Mouse (Mus musculus) ovary, postnatal 14 days (tissue): ENCODE measurements around the gene Ccser1.

Source experiments
- DNase-seq: peaks from one replicate; pipeline ENCODE4 v3.0.0; 2022; ENCODE audit warnings: low spot score

Gene Ccser1

GRCm38 (mm10) chr6:61300441-61300840, 120.3 kb downstream of the Ccser1 start:
- DNase-seq = no peak

- DNase-seq = no peak
These were observed 120.9 kb downstream of the Ccser1 start for GRCm38 (mm10) chr6:61300975-61301374.

GRCm38 (mm10) chr6:61301631-61302030, 121.5 kb downstream of the Ccser1 start:
- DNase-seq = no peak

GRCm38 (mm10) chr6:61311324-61312091, 131.4 kb downstream of the Ccser1 start:
- DNase-seq = no peak

GRCm38 (mm10) chr6:61315884-61316601, 135.9 kb downstream of the Ccser1 start:
- DNase-seq = peak; percentile 17

DNA sequence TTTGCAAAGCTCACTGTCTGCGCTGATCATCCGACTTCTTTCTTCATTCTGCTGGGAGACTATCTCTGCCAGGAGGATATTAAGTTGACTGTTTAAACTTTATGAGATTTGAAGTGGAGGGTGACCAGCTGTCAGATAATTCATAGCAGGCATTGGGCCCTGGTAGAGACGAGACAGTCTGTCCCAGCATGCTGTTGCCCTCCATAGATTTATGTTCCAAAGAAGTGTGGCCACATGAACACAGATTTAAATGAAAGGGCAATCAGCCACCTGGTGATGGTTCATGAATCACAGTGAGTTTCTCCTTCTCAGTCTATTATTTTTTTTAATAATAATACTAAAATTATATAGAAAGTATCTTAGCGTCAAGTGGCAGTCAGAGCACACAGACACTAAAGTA, 140.7 kb downstream of the Ccser1 start:
- no peak for DNase-seq

GRCm38 (mm10) chr6:61322328-61322727, 142.2 kb downstream of the Ccser1 start:
- DNase-seq = no peak

- DNase-seq = no peak
These were observed 146.0 kb downstream of the Ccser1 start for GRCm38 (mm10) chr6:61326131-61326530.

DNA sequence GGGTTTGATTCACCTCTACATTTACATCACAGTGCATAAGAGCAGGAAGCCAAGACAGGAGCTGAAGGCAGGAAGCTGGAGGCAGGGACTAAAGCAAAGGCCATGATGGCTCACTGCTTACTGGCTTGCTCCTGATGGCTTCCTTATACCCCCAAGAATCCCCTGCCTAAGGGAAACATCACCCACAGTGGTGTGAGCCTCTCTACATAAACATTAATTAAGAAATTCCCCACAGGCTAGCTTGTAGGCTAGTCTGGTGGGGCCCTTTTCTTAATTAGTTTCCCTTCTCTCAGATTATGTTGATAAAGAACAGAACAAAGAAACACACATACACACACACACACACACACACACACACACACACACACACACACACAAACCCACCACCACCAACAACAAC, 148.9 kb downstream of the Ccser1 start:
- DNase-seq = no peak

DNA sequence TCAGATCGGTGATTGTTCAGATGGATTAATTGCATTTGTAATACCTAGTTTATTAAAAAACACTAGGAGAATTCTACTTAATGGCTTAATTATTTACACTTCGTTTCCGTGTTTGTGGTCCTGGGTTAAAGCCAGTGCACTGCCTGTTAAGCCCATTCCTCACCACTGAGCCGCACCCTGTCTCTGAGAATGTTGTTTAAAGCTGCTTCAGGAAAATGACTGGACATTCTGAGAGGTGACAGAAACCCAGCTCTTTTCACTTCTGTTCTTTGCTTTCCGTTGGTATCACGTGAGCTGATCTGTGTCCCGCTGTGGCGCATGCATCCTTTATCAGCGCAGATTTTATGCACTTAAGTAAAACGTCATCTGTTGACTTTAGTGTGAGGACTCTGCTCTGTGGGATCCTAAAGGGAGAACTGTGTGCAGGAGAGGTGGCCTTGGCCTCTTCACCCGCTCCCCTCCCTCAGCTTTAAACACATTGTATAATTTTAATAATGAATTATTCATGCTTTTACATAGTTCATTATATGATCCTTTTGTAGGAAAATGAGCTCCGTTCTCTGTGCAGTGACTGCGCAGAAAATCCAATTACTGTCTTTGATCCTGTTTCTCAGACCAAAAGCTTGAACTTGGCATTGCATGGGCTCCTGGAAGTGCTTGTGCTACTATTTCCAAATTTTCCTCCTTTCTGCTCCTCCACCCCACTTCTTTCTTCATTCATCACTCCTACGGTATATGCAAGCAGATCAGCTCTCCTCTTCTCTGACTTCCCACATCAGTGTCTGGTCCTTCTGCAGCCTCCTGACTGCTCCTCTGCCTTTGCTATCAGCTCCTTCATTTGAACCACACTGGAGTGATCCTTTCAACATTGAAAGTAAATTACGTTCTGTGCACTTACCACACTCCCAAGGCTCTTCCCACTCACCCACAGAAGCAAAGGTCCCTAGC, 149.7 kb downstream of the Ccser1 start:
- DNase-seq = no peak

DNA sequence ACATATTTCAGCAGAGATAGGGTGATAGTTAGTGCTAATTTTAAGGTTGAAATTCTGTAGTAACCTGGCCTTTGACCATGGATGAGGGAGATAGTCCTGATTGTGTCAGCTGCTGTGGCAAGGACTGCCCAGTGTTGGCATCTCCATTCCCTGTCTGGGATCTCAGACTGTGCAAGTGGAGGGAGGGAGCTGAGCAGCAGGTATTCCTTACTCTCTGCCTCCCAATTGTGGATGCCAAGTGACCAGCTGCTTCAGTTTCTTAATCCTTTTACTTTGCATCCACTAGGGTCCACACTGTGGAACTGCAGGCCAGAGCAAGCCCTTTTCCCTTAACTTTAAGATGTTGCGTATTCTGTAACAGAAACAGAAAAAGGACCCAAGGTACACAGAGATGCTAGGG, 154.3 kb downstream of the Ccser1 start:
- DNase-seq = no peak

DNA sequence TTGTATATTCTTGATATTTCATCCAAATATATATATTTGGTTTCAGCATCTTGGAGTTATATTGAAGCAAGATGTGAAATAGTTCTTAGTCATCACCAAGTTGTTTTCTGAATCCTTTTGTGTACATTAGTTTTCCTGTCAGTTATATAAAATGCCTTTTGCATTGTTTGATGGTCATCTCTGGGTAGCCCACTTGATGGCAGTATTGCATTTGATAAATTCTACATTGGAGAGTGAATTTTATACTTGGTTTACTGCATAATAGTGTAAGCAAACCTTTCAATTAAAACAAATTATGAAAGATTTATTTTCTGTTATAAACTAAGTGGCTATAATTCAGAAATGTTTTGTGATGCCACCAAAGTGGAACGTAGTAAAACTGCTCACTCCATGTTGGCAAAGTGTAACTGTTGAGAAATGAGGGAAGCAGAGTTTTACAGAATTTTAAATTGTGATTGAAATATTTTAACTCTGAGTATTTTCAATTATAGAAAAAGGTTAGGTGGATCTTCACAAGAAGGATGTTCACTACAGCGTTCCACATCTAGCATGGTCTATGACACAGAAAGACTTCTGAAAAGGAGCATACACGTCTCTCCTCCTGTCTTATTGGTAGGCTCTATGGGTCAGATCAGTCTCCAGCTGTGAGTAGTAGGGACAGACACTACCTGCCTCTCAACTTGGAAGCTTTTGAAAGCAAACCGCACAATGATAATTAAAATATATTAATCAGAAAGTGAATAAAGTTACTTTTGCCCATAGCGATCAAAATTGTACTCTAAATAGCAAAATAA, 167.1 kb downstream of the Ccser1 start:
- no peak for DNase-seq

- DNase-seq = no peak
These were observed 183.6 kb downstream of the Ccser1 start for GRCm38 (mm10) chr6:61363722-61364121.

DNA sequence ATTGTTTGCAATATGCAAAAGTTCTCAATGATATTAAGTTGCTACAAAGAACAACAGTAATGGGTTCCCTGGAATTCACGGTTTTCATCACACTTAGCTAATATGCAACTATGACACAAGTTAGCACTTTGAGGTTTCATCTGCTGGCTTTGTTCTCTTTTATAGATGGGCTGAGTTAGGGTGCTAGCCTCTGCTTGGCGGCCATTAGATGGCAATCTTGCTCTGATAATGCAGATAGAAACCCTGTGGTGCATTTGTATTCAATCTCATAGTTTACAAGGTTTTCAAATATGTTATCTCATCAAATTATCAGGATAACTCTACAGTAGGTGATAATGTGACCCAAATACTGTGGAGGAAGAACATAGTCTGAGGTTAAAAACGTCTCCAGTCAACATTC, 202.4 kb downstream of the Ccser1 start:
- DNase-seq = no peak

DNA sequence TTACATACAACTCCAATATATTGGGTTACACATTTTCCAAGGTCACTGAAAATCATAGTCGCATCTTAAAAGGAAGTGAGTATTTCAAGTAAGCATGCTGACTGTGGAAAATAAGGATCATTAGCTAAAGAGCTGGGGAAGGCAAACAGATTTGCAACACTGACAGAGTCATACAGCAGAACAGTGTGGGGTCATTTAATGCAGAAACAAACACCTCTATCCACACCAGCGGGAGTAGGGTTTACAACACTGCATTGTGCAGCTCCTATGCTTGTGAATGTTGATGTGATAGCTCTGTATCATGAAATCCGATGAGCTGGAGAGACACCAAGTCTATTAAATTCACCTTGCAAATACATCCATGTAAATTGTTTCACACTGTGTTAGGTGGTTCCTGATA, 202.9 kb downstream of the Ccser1 start:
- DNase-seq = no peak

GRCm38 (mm10) chr6:61387046-61387445, 206.9 kb downstream of the Ccser1 start:
- no peak for DNase-seq

DNA sequence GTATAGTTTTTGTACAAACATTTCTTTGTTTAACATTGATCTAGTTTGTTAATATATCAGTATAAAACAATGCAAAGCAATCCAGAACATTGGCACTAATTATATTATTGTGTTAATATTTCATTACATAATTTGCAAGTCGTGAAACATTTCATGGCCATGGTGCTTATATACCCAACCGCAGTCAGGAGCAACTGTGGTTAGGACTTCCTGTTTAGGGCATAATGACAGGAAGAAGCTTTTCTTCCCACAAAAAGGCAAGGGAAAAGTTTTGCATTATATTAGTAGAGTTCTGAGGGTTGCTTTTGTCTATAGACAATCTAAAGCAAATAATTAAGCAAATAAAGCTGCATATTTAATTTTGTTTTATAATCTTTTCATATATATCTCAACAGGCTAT, 247.4 kb downstream of the Ccser1 start:
- DNase-seq = no peak

DNA sequence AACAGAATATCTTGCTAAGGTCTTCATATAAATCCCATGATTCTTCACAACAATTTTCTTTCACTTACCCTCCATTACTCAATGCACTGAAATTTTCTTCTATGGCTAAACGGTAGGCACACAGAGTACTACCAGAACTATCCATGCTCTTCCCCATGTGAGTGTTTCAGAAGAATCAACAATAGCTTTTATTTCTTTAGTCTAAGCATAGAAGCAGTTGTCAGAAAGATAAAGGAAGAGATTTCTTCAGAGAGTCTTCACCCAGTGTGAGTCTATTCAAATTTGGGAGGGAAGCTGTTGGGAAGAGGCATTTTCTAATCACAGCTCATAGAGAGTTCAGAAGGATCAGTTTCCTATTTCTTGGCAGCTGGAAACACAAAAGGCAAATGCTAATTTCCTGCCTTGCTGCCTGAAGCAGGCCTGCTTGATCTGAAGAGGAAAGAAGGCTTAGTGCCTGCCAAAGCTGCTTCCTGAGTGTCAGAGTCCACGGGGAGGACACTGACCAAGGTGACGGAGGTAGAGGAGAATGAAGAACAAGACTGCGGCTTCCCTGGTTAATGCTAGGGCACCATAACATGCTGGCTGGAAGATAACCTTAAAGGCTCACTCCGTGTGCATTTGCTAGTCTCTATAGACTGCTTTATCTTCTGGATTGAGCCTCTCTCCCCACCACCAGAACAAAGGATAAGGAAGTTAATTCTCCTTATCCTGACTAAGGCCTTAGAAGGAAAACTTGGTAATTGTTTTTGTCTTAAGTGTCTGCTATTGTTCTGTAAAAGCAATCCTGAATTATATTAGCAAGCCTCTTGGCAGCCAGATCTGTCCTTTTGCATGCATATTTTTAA, 251.0 kb downstream of the Ccser1 start:
- DNase-seq = no peak

DNA sequence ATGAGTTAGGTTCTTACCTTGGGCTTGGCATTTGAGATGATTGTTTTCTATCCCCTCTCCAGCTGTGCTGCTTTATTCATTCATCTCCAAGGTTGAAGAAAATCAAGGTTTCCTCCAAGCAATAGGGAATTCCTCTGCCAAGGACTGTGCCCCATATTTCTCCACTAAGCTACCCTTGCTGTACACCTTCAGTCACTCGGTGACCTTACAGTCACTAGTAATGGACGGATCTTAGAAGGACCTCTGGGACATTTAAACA, 251.5 kb downstream of the Ccser1 start:
- DNase-seq = no peak

DNA sequence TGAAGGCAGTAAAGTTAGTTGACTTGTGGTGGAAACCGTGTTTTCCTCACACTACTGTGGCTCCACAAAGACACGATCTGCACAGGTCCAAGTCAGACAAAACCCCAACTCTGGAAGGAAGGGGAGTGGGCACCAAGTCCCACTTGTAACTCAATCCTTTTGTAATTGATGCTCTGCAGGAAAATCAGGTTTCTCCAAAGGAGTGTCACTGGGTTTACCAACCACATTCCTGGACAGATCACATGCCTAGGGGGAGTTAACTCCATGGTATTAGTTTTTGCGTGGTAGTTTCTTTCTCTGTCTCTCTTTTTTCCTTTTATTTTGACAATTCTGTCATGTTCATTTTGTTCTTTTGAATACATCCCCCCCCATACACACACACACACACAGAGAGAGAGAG, 252.0 kb downstream of the Ccser1 start:
- DNase-seq = no peak

DNA sequence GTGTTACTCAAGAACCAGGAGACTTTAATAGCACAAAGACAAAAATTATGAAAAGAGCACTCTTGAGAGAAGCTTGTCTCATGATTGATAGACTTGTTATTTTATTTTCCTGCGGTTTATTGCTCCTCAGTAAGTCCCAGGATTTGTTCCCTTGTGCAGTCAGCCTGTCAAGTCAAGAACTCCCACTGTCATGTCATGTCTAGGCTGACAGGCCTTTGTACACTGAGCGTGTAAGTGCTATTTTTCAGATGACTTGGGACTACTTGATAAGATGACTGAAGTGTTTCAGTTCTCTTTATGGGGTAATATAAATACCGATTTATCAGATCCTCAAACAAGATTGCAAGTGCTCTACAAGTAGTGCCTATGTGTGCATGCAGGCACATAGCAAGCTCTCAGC, 252.6 kb downstream of the Ccser1 start:
- no peak for DNase-seq
